Mouse (Mus musculus) natural killer cell, adult 2 months (primary cell): ENCODE data around the gene Clybl.

Experiments
- DNase-seq, 2 experiments: peaks; one replicate each; pipeline ENCODE4 v3.0.0; 2022; ENCODE audit warnings: low spot score in 2 of 2

The Clybl gene

GRCm38 (mm10) chr14:122181078-122181814, at the start of gene Clybl:
Gene Clybl (plus strand): TSS chr14:122181704.
- peak; percentile 86 to 88 for DNase-seq

- DNase-seq = no peak
These were observed 45.1 kb upstream of the Clybl start for GRCm38 (mm10) chr14:122136368-122136928.

- DNase-seq = no peak
These were observed 44.3 kb upstream of the Clybl start for GRCm38 (mm10) chr14:122137234-122137633.

GRCm38 (mm10) chr14:122140126-122140525, 41.4 kb upstream of the Clybl start:
- DNase-seq = no peak

GRCm38 (mm10) chr14:122143585-122144269, 37.8 kb upstream of the Clybl start:
- DNase-seq = no peak

GRCm38 (mm10) chr14:122145374-122145773, 36.1 kb upstream of the Clybl start:
- no peak for DNase-seq

- DNase-seq = no peak
These were observed 30.9 kb upstream of the Clybl start for GRCm38 (mm10) chr14:122150616-122151015.

- DNase-seq = no peak
These were observed 23.8 kb upstream of the Clybl start for GRCm38 (mm10) chr14:122157738-122158137.

- no peak for DNase-seq
These were observed 20.6 kb upstream of the Clybl start for GRCm38 (mm10) chr14:122160916-122161315.

- DNase-seq = no peak
These were observed 12.6 kb upstream of the Clybl start for GRCm38 (mm10) chr14:122168912-122169311.

GRCm38 (mm10) chr14:122170202-122170781, 11.2 kb upstream of the Clybl start:
- DNase-seq = no peak

GRCm38 (mm10) chr14:122171031-122171430, 10.5 kb upstream of the Clybl start:
- DNase-seq = no peak

GRCm38 (mm10) chr14:122176263-122176798, 5.2 kb upstream of the Clybl start:
- DNase-seq = no peak

GRCm38 (mm10) chr14:122179262-122179661, 2.2 kb upstream of the Clybl start:
- DNase-seq = no peak

GRCm38 (mm10) chr14:122181815-122182157, 282 bp downstream of the Clybl start:
- DNase-seq = no peak

GRCm38 (mm10) chr14:122182220-122182619, 716 bp downstream of the Clybl start:
- no peak for DNase-seq

- no peak for DNase-seq
These were observed 2.5 kb downstream of the Clybl start for GRCm38 (mm10) chr14:122183974-122184373.

GRCm38 (mm10) chr14:122188250-122188649, 6.7 kb downstream of the Clybl start:
- no peak for DNase-seq

GRCm38 (mm10) chr14:122189901-122190300, 8.4 kb downstream of the Clybl start:
- DNase-seq = no peak

GRCm38 (mm10) chr14:122190527-122190926, 9.0 kb downstream of the Clybl start:
- no peak for DNase-seq

GRCm38 (mm10) chr14:122190941-122191510, 9.5 kb downstream of the Clybl start:
- DNase-seq = peak; percentile 53 to 66

GRCm38 (mm10) chr14:122194630-122195029, 13.1 kb downstream of the Clybl start:
- no peak for DNase-seq
